Mouse (Mus musculus) spleen, adult 18-20 months (tissue): ENCODE measurements around the gene Gm14525.
"Not testable (repeated sequence)": the region's sequence is repeated elsewhere in the genome, so short reads cannot be mapped to it uniquely, and the experiment has no call there.

Experiments
- DNase-seq, 2 experiments: peaks; one replicate each; pipeline ENCODE4 v3.0.0; 2022; ENCODE audit warnings: mixed read lengths in 2 of 2

The Gm14525 gene

GRCm38 (mm10) chrX:26702538-26702937 is at the start of gene Gm14525:
Gene Gm14525, minus strand, starts transcription at chrX:26702638.
- not testable (repeated sequence) for DNase-seq
